Mouse (Mus musculus) myocyte (in vitro differentiated cells): ENCODE results near the gene Rwdd4a.

ENCODE experiments used
- CEBPB ChIP-seq: IDR thresholded peaks from 2 replicates; pipeline ENCODE4 v1.6.1; 2011; ENCODE audit warnings: mild to moderate bottlenecking, moderate library complexity; ENCODE audit not compliant: poor library complexity, insufficient read depth, severe bottlenecking
- E2F4 ChIP-seq: IDR thresholded peaks from one replicate; pipeline ENCODE4 v1.6.1; 2011; ENCODE audit warnings: mild to moderate bottlenecking, control low read depth, moderate library complexity; ENCODE audit not compliant: insufficient read depth
- MAX ChIP-seq: IDR thresholded peaks from one replicate; pipeline ENCODE4 v1.6.1; 2011; ENCODE audit warnings: low read depth, mild to moderate bottlenecking, control low read depth
- MYOD1 ChIP-seq, 3 experiments: IDR thresholded peaks; one replicate each; pipeline ENCODE4 v1.6.1; 2011; ENCODE audit warnings: control low read depth in 2 of 3, low read depth in 2 of 3, mild to moderate bottlenecking in 2 of 3, moderate library complexity in 1 of 3; ENCODE audit not compliant: insufficient read length in 2 of 3, control insufficient read depth in 1 of 3
- MYOG ChIP-seq, 3 experiments: IDR thresholded peaks; one replicate each; pipeline ENCODE4 v1.6.1; 2011; ENCODE audit warnings: control low read depth in 2 of 3, low read depth in 2 of 3, mild to moderate bottlenecking in 2 of 3; ENCODE audit not compliant: insufficient read length in 2 of 3, control insufficient read depth in 1 of 3, insufficient read depth in 1 of 3
- POLR2A ChIP-seq: IDR thresholded peaks from one replicate; pipeline ENCODE4 v1.6.1; 2011; ENCODE audit warnings: low read depth, mild to moderate bottlenecking, control low read depth, moderate library complexity; ENCODE audit not compliant: insufficient read length
- POLR2AphosphoS2 ChIP-seq: IDR thresholded peaks from one replicate; pipeline ENCODE4 v1.6.1; 2011; ENCODE audit warnings: low read depth, control low read depth; ENCODE audit not compliant: insufficient read length
- REST ChIP-seq: IDR thresholded peaks from one replicate; pipeline ENCODE4 v1.6.1; 2011; ENCODE audit warnings: mild to moderate bottlenecking, control low read depth, moderate library complexity; ENCODE audit not compliant: insufficient read depth, insufficient read length
- SRF ChIP-seq: IDR thresholded peaks from one replicate; pipeline ENCODE4 v1.6.1; 2011; ENCODE audit warnings: low read depth; ENCODE audit not compliant: control insufficient read depth, insufficient read length
- TCF12 ChIP-seq: IDR thresholded peaks from one replicate; pipeline ENCODE4 v1.6.1; 2011; ENCODE audit warnings: mild to moderate bottlenecking, control low read depth; ENCODE audit not compliant: poor library complexity, insufficient read depth, severe bottlenecking
- TCF3 ChIP-seq: IDR thresholded peaks from one replicate; pipeline ENCODE4 v1.6.1; 2011; ENCODE audit warnings: low read depth, control low read depth; ENCODE audit not compliant: insufficient read length
- USF1 ChIP-seq: IDR thresholded peaks from one replicate; pipeline ENCODE4 v1.6.1; 2011; ENCODE audit warnings: low read depth, mild to moderate bottlenecking, control low read depth, moderate library complexity

- TF ChIP-seq POLR2A (no peak), TCF3 (no peak), REST (no peak), MYOG (IDR thresholded peaks at IDR 0.05; ENCODE audit: control insufficient read depth in 1 of 3, insufficient read depth in 1 of 3, insufficient read length in 2 of 3, low read depth in 2 of 3) (no peak), TCF12 (no peak), MAX (no peak), POLR2AphosphoS2 (no peak), E2F4 (no peak), USF1 (no peak), CEBPB (no peak), SRF (no peak), MYOD1 (IDR thresholded peaks at IDR 0.05; ENCODE audit: control insufficient read depth in 1 of 3, insufficient read length in 2 of 3, low read depth in 2 of 3) (no peak)
Measured at GRCm38 (mm10) chr8:47568098-47568497, 34.6 kb downstream of the Rwdd4a start.
